ENCODE assay signal across 8 mouse cellular contexts in the genomic region with DNA sequence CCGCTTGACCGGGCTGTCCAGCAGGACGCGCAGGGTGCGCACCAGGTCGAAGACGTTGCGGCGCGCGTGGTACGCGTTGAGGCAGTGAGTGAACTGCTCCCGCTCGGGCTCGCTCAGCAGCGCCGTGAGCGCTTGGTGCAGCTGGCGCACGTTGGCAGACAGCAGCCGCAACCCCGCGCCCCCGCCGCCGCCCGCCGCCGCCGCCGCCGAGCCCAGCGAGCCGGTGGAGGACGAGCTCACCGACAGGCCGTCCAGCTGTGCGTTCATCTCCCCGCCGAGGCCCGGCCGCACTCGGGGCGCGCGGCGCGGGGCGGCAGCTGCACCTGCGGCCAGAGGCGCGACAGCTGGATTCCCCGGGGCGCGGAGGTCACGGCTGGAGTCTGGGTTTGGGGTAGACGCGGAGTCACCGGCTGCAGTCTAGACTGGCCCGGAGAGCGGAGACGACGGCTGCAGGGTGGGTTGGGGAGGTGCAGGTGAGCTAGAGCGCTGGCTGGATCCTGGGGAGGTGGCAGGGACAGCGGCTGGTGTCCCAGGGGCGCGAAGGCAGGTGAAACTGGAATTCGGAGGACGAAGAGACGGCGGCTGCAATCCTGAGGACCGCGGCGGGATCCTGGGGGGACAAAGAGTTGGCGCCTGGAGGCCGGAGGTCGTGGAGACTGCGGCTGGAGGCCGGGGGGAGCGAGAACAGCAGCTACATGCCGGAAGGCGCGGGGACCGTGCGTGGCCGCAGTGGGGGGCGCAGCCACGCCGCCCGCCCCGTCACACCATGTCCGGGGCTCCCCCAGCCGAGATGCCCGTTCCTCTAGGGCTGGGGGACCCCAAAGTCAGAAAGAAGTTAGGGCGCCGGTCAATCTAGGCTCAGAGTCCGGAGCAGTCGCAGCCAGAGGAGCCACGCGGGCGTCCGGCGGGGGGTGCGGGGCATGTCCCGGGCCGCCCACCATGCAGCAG. TPM values are rescaled to one million over a fixed set of nuclear protein-coding genes. Genes with fewer than 3 reads are reported as not detected.
A peak's percentile ranks its signal among the peaks of the same experiment; 100 is the strongest.
DNase-seq lines count a peak whose midpoint lies in the region; ATAC-seq lines count a peak whose summit lies in the region.

No protein-coding gene starts in this region.

- H3K9ac ChIP-seq in heart, embryonic 13.5 days = peak overlapping the region; percentile 85
- peak overlapping the region; percentile 78 for H3K9ac ChIP-seq in kidney, embryonic 16.5 days (replicated peaks; ENCODE audit: low read length)

- peak overlapping the region; percentile 95 for H3K4me2 ChIP-seq in heart, embryonic 13.5 days
- H3K4me2 ChIP-seq in kidney, embryonic 16.5 days (replicated peaks; ENCODE audit: low read depth, low read length) = peak overlapping the region; percentile 97

- 0 out of 2 replicates have a peak, but pooled peaks have one; percentile 10 for ATAC-seq in heart, embryonic 13.5 days (ENCODE audit: extremely low read depth, insufficient number of reproducible peaks, low FRiP score, low TSS enrichment)
- ATAC-seq in kidney, embryonic 16.5 days (ENCODE audit: low FRiP score, low TSS enrichment) = peak; percentile 55

- intact Hi-C loops in left cerebral cortex, postnatal 10 days (cut with DNase I) = loop anchor here (5.0 kb wide), 1 partner anchor 78 kb away; no protein-coding TSS in a partner anchor

- peaks cover 21% of the 10 kb centered on the region for H3K4me1 ChIP-seq in heart, embryonic 13.5 days
- H3K4me1 ChIP-seq in kidney, embryonic 16.5 days (ENCODE audit: insufficient read depth, low read length) = peaks cover 33% of the 10 kb centered on the region

- H3K9me3 ChIP-seq in heart, embryonic 13.5 days = no peaks in the 10 kb centered on the region
- no peaks in the 10 kb centered on the region for H3K9me3 ChIP-seq in kidney, embryonic 16.5 days (ENCODE audit: low read length)

- peaks cover 55% of the 10 kb centered on the region for H3K27me3 ChIP-seq in heart, embryonic 13.5 days (replicated peaks)
- peaks cover 3% of the 10 kb centered on the region; the same call in 1 of the 2 replicates for H3K27me3 ChIP-seq in kidney, embryonic 16.5 days (ENCODE audit: insufficient read depth, low read length)

- under 1% methylated on average over 92 of the region's 107 CpGs for WGBS in heart, embryonic 13.5 days
- under 1% methylated on average over 98 of the region's 107 CpGs for WGBS in kidney, embryonic 16.5 days

- peak overlapping the region; percentile 76 for H3K4me3 ChIP-seq in heart, embryonic 13.5 days
- H3K4me3 ChIP-seq in kidney, embryonic 16.5 days (ENCODE audit: low read length) = peak overlapping the region; percentile 72

- H3K27ac ChIP-seq in heart, embryonic 13.5 days (replicated peaks) = no peak overlapping the region
- no peak overlapping the region for H3K27ac ChIP-seq in kidney, embryonic 16.5 days (ENCODE audit: low read length)

- DNase-seq in left cerebral cortex, postnatal 10 days (ENCODE audit: extremely low spot score in 1 of 2, low spot score in 2 of 2) = peak; percentile 16 to 74
- no peak for DNase-seq in left cerebral cortex, adult 11 months (ENCODE audit: low spot score)
- peak; percentile 63 for DNase-seq in embryo, embryonic 9.5 days (ENCODE audit: extremely low spot score)
- DNase-seq in lung, postnatal 10 days = peak; percentile 65
- peak; percentile 32 for DNase-seq in retina, embryonic 14.5 days (ENCODE audit: low spot score)
- peak; percentile 16 to 43 for DNase-seq in urinary bladder, postnatal 36 days (ENCODE audit: low spot score in 2 of 2)

- H3K36me3 ChIP-seq in heart, embryonic 13.5 days = no peaks in the 10 kb centered on the region
- H3K36me3 ChIP-seq in kidney, embryonic 16.5 days (ENCODE audit: insufficient read depth, low read length) = no peaks in the 10 kb centered on the region

RNA-seq across cellular contexts. Expression of a gene that starts 0.6 kb away (rescaled TPM):
- total RNA-seq in left cerebral cortex, postnatal 10 days (2021) = 10 to 100 TPM; 41.7 to 45.8 TPM
- polyA plus RNA-seq in heart, embryonic 13.5 days (2015; fragmentation: Nextera tagmentation; extraction: Ambion mirVana) = 1.7 and 2.8 TPM in 2 replicates
- 4.8 and 5.6 TPM in 2 replicates for polyA plus RNA-seq in kidney, embryonic 16.5 days (2015; fragmentation: Nextera tagmentation; extraction: Ambion mirVana)

RNA-seq across cellular contexts. Expression of a gene that starts 49.3 kb away (rescaled TPM):
- total RNA-seq in left cerebral cortex, postnatal 10 days (2021) = 100 to 1,000 TPM; 132 to 141 TPM
- 188 and 212 TPM in 2 replicates for polyA plus RNA-seq in heart, embryonic 13.5 days (2015; fragmentation: Nextera tagmentation; extraction: Ambion mirVana)
- 305 and 320 TPM in 2 replicates for polyA plus RNA-seq in kidney, embryonic 16.5 days (2015; fragmentation: Nextera tagmentation; extraction: Ambion mirVana)
